ENCODE assay signal across 23 mouse cellular contexts in the genomic region with DNA sequence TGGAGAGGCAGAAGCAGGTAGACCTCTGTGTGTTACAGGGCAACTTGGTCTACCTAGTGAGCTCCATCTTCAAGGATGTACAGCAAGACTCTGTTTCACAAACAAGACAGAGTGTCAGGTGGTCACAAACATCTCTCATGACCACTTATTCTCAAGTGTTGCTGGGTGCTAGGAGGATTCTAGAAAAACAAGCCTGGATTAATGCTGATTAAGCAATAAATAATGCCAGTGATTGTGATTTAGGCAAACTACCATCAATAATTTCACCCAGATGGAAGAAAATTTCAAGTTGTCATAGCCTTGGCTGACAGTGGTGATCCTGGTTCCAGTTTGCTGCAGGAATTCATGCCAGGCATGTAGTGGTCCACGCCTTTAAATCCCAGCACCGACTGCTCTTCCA. TPM values are rescaled to one million over a fixed set of nuclear protein-coding genes. Genes with fewer than 3 reads are reported as not detected.
"Had no signal": no experiment of that assay in that cellular context is flagged by ENCODE, and none has a peak within 500 bp of the region (broad histone marks: within the 10 kb centered on the region; RNA-seq: fewer than 3 reads in every experiment).

No protein-coding gene starts in this region.

- H3K27me3 ChIP-seq: midbrain, embryonic 13.5 days; neural tube, embryonic 13.5 days; neural tube, embryonic 15.5 days had no signal

- H3K9me3 ChIP-seq: midbrain, embryonic 10.5 days; midbrain, embryonic 13.5 days; neural tube, embryonic 13.5 days; neural tube, embryonic 15.5 days had no signal

- H3K4me2 ChIP-seq: lung, embryonic 14.5 days; midbrain, embryonic 13.5 days; neural tube, embryonic 13.5 days; neural tube, embryonic 15.5 days had no signal

- DNase-seq: lung, adult 18-20 months; lung, embryonic 14.5 days; lung, postnatal 10 days; lung, postnatal 4 days; retina, postnatal 1 day; right cerebral cortex, adult 18-20 months; right cerebral cortex, postnatal 25 days; right cerebral cortex, postnatal 4 days; spleen, adult 18-20 months; thymus, adult 18-20 months; thymus, postnatal 14 days; thymus, postnatal 36 days had no signal

- H3K27ac ChIP-seq: midbrain, embryonic 10.5 days; midbrain, embryonic 13.5 days; neural tube, embryonic 13.5 days; neural tube, embryonic 15.5 days had no signal

- H3K4me3 ChIP-seq: midbrain, embryonic 10.5 days; midbrain, embryonic 13.5 days; myocyte; neural tube, embryonic 13.5 days; neural tube, embryonic 15.5 days had no signal

- ATAC-seq: midbrain, embryonic 13.5 days; midbrain, embryonic 16.5 days had no signal

- H3K9ac ChIP-seq: lung, embryonic 14.5 days; midbrain, embryonic 13.5 days; neural tube, embryonic 13.5 days; neural tube, embryonic 15.5 days had no signal

- H3K36me3 ChIP-seq: midbrain, embryonic 10.5 days; midbrain, embryonic 13.5 days; neural tube, embryonic 13.5 days; neural tube, embryonic 15.5 days had no signal

- H3K4me1 ChIP-seq: midbrain, embryonic 13.5 days; neural tube, embryonic 13.5 days; neural tube, embryonic 15.5 days had no signal

RNA-seq across cellular contexts. Expression of a gene that starts 4.3 kb away (rescaled TPM):
- total RNA-seq: megakaryocyte, adult 5-6 weeks; megakaryocyte-erythroid progenitor cell, adult 5-6 weeks had no signal
- polyA plus RNA-seq: liver, embryonic 16.5 days; lung, embryonic 14.5 days; neural tube, embryonic 11.5 days; stomach, embryonic 14.5 days had no signal
